8 mouse cellular contexts compared by ENCODE assay signal in the genomic region with DNA sequence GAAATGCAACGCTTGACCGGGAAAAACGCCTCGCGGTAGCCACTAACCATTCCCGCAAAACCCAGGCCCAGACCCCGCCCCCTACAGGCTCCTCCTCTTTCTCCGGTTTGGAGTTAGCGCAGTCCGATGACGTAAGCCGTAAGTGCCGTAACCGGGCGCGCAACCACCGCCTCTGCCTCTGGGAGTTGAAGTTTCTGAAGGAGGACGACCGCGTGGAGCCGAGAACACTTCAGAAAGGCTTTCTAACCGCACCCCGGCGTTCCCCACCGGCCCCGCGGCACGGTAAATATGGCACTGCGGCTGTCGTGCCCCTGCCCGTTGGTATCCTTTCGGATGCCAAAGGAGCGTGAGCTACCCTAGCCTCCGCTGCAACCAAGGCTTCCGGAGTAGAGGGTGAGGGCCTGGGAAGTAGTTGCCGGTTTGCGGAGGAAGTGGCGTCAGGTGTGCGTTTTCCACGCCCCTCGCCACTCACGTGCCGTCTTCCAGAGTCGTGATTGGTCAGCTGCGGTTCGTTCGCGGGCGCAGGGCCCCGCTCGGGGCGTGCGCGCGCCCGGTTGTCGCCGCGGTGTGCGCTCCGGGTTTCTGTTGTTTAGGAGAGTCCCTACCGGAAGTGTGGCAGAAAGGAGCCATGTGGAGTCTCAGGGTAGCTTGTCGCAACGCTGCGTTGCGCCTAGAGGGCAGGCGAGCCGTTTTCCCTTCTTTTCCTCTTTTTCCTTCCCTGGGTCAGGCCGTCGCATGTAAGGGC. TPM values are rescaled to one million over a fixed set of nuclear protein-coding genes. Genes with fewer than 3 reads are reported as not detected.
DNase-seq lines count a peak whose midpoint lies in the region; ATAC-seq lines count a peak whose summit lies in the region.

A gene (plus strand): TSS at position 134 of the 745 bp plus-strand sequence.

- peak; percentile 97 for ATAC-seq in heart, embryonic 13.5 days (ENCODE audit: extremely low read depth, insufficient number of reproducible peaks, low FRiP score, low TSS enrichment)
- peak; percentile 94 for ATAC-seq in liver, embryonic 12.5 days
- ATAC-seq in stomach, embryonic 15.5 days (ENCODE audit: insufficient read depth, low FRiP score, low read depth) = peak; percentile 98

- H3K27ac ChIP-seq in brown adipose tissue, adult 24 weeks (replicated peaks; ENCODE audit: low read depth, low read length) = peak within 1 kb of the TSS; percentile 95
- H3K27ac ChIP-seq in heart, embryonic 13.5 days (replicated peaks) = peak within 1 kb of the TSS; percentile 100
- peak within 1 kb of the TSS; percentile 98 for H3K27ac ChIP-seq in liver, embryonic 12.5 days
- H3K27ac ChIP-seq in stomach, embryonic 15.5 days = peak within 1 kb of the TSS; percentile 100

- no peaks in the 10 kb centered on the region for H3K27me3 ChIP-seq in heart, embryonic 13.5 days (replicated peaks)
- no peaks in the 10 kb centered on the region for H3K27me3 ChIP-seq in liver, embryonic 12.5 days (replicated peaks)
- H3K27me3 ChIP-seq in stomach, embryonic 15.5 days (replicated peaks) = no peaks in the 10 kb centered on the region

- H3K4me1 ChIP-seq in brown adipose tissue, adult 24 weeks (ENCODE audit: control insufficient read depth, insufficient read depth, insufficient read length, low read length) = no peaks in the 10 kb centered on the region
- H3K4me1 ChIP-seq in heart, embryonic 13.5 days = peaks cover 10% of the 10 kb centered on the region; the same call in 1 of the 2 replicates
- peaks cover 4% of the 10 kb centered on the region for H3K4me1 ChIP-seq in liver, embryonic 12.5 days
- H3K4me1 ChIP-seq in stomach, embryonic 15.5 days = no peaks in the 10 kb centered on the region

- peak within 1 kb of the TSS; percentile 92 for H3K9ac ChIP-seq in heart, embryonic 13.5 days
- H3K9ac ChIP-seq in liver, embryonic 12.5 days = peak within 1 kb of the TSS; percentile 82
- H3K9ac ChIP-seq in stomach, embryonic 15.5 days = peak within 1 kb of the TSS; percentile 73

- peaks cover 3% of the 10 kb centered on the region for H3K36me3 ChIP-seq in heart, embryonic 13.5 days
- peaks cover 6% of the 10 kb centered on the region; the same call in 1 of the 2 replicates for H3K36me3 ChIP-seq in liver, embryonic 12.5 days
- H3K36me3 ChIP-seq in stomach, embryonic 15.5 days = no peaks in the 10 kb centered on the region; the same call in 1 of the 2 replicates

- peak within 1 kb of the TSS; percentile 86 for H3K4me2 ChIP-seq in heart, embryonic 13.5 days
- peak within 1 kb of the TSS; percentile 83 for H3K4me2 ChIP-seq in liver, embryonic 12.5 days
- H3K4me2 ChIP-seq in stomach, embryonic 15.5 days = peak within 1 kb of the TSS; percentile 66

- under 1% methylated on average over 70 of the region's 70 CpGs for WGBS in heart, embryonic 13.5 days
- WGBS in liver, embryonic 12.5 days (ENCODE audit: insufficient replicate concordance) = under 1% methylated on average over 70 of the region's 70 CpGs
- WGBS in stomach, embryonic 15.5 days = under 1% methylated on average over 70 of the region's 70 CpGs

- DNase-seq in CD4-positive, CD25-positive, alpha-beta regulatory T cell, adult 2 months (ENCODE audit: low read depth, low spot score) = peak; percentile 99
- DNase-seq in fat pad, adult 2 months (ENCODE audit: extremely low read depth, low read depth, low spot score) = peak; percentile 78
- peak; percentile 100 for DNase-seq in kidney, postnatal 10 days
- peak; percentile 95 to 96 for DNase-seq in natural killer cell, adult 2 months (ENCODE audit: low spot score in 2 of 2)

- H3K4me3 ChIP-seq in brown adipose tissue, adult 24 weeks (ENCODE audit: insufficient read depth, low read depth, low read length) = peak within 1 kb of the TSS; percentile 86
- H3K4me3 ChIP-seq in heart, embryonic 13.5 days = peak within 1 kb of the TSS; percentile 75
- H3K4me3 ChIP-seq in liver, embryonic 12.5 days = peak within 1 kb of the TSS; percentile 77
- H3K4me3 ChIP-seq in stomach, embryonic 15.5 days (replicated peaks) = peak within 1 kb of the TSS; percentile 72

- no peaks in the 10 kb centered on the region for H3K9me3 ChIP-seq in heart, embryonic 13.5 days
- no peaks in the 10 kb centered on the region for H3K9me3 ChIP-seq in liver, embryonic 12.5 days (replicated peaks)
- H3K9me3 ChIP-seq in stomach, embryonic 15.5 days = no peaks in the 10 kb centered on the region

RNA-seq across cellular contexts. Expression of the gene that starts here (rescaled TPM):
- 3.3 and 5.9 TPM in 2 replicates for polyA plus RNA-seq in brown adipose tissue, adult 24 weeks (2012; ENCODE audit: insufficient read depth, insufficient read length, missing spikeins)
- polyA plus RNA-seq in heart, embryonic 13.5 days (2015; fragmentation: Nextera tagmentation; extraction: Ambion mirVana) = 8.5 and 10.1 TPM in 2 replicates
- polyA plus RNA-seq in liver, embryonic 12.5 days (2016; fragmentation: Nextera tagmentation; extraction: Ambion mirVana) = 8.8 and 11.0 TPM in 2 replicates
- polyA plus RNA-seq in stomach, embryonic 15.5 days (2015; fragmentation: Nextera tagmentation; extraction: Ambion mirVana) = 9.7 and 10.9 TPM in 2 replicates

Comparison
In these comparisons a context has a peak if more than half of its experiments do, and no peak if none do; other contexts are left out.
1. Peak in every context shown above with its lines: DNase-seq, ATAC-seq, H3K4me3 ChIP-seq and H3K27ac ChIP-seq.